Mouse (Mus musculus) bone marrow macrophage, adult 2 months (primary cell): Measurements from ENCODE around the gene Arid1b.

Experiments used
- CTCF ChIP-seq: IDR thresholded peaks from 2 replicates; pipeline ENCODE4 v1.5.1; 2012; ENCODE audit warnings: low read depth, mild to moderate bottlenecking, low read length, moderate library complexity
- POLR2A ChIP-seq: IDR thresholded peaks from 2 replicates; pipeline ENCODE4 v1.6.1; 2012; ENCODE audit warnings: mild to moderate bottlenecking, low read depth, low read length, borderline replicate concordance

DNA sequence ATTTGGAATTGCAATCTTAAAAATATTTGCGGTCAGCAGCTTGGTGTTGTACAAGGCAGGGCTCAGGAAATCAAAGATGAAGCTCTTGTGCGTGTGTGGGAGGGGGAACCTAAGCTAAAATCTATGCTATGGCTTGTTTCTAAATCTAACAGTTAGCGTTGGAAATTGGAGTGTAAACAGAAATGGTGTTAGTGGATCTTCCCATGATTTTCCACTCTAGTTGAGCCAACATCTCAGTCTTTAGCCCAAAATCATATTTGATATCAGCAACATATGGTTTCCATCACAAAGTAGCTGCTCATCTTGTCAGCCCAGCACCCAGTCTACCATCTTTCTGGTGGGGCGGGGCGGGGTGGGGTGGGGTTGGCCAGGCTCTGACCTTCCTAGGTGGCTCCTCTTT lies 208.6 kb downstream of the Arid1b start:
- TF ChIP-seq CTCF (no peak), POLR2A (no peak)
